Mouse (Mus musculus) C2C12 (cell line): Measurements from ENCODE around the gene Arid4a.

Experiments
- CTCF ChIP-seq: IDR thresholded peaks from one replicate; pipeline ENCODE4 v1.5.1; 2011; ENCODE audit not compliant: control insufficient read depth, insufficient read depth, insufficient read length
- MAX ChIP-seq: IDR thresholded peaks from one replicate; pipeline ENCODE4 v1.6.1; 2011; ENCODE audit warnings: mild to moderate bottlenecking, control low read depth
- MYOD1 ChIP-seq: IDR thresholded peaks from one replicate; pipeline ENCODE4 v1.6.1; 2011; ENCODE audit warnings: low read depth; ENCODE audit not compliant: control insufficient read depth, insufficient read length
- MYOG ChIP-seq: IDR thresholded peaks from one replicate; pipeline ENCODE4 v1.6.1; 2011; ENCODE audit not compliant: control insufficient read depth, insufficient read length; ENCODE audit errors: extremely low read depth

DNA sequence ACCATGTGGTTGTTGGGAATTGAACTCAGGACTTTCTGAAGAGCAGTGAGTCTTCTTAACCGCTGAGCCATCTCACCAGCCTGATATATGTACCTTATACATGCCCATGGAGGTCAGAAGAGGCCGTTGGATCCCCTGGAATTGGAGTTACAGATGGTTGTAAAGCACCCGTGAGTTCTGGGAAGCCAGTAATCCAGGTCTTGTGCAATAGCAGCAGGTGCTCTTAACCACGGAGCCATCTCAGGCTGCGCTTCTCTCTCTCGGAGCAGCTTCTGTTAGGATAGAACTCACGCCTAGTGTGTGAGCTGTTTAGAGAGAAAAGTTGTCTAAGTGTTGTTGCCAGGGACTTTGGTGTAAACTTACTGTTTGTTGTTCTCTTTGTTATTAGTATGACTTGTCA, 37.4 kb upstream of the Arid4a start:
- no peak for TF ChIP-seq CTCF
- TF ChIP-seq MYOG, result no peak
- TF ChIP-seq MAX, result no peak
- TF ChIP-seq MYOD1, result no peak
